ENCODE assay signal across 8 mouse cellular contexts in genomic region chr4:148287041-148287440, GRCm38 (mm10). TPM values are rescaled to one million over a fixed set of nuclear protein-coding genes. Genes with fewer than 3 reads are reported as not detected.
A peak's percentile ranks its signal among the peaks of the same experiment; 100 is the strongest.
DNase-seq lines count a peak whose midpoint lies in the region; ATAC-seq and TF ChIP-seq lines count a peak whose summit lies in the region.
"Had no signal": no experiment of that assay in that cellular context is flagged by ENCODE, and none has a peak within 500 bp of the region (broad histone marks: within the 10 kb centered on the region; RNA-seq: fewer than 3 reads in every experiment).

No protein-coding gene starts in this region.

- 5% methylated on average over 20 of the region's 20 CpGs for WGBS in liver, embryonic 12.5 days (ENCODE audit: insufficient replicate concordance)
- WGBS in liver, postnatal 0 days (ENCODE audit: insufficient replicate concordance): 2% methylated on average over 20 of the region's 20 CpGs
- under 1% methylated on average over 20 of the region's 20 CpGs for WGBS in forebrain, embryonic 10.5 days
- WGBS in hindbrain, postnatal 0 days: under 1% methylated on average over 20 of the region's 20 CpGs
- under 1% methylated on average over 20 of the region's 20 CpGs for WGBS in neural tube, embryonic 13.5 days

- TF ChIP-seq EP300 in liver, postnatal 0 days (IDR thresholded peaks at IDR 0.05; ENCODE audit: low read depth): no peak

- H3K27ac ChIP-seq in liver, embryonic 12.5 days: no peak overlapping the region
- H3K27ac ChIP-seq in liver, postnatal 0 days (ENCODE audit: low read depth): no peak overlapping the region
- H3K27ac ChIP-seq in forebrain, embryonic 10.5 days: no peak overlapping the region
- H3K27ac ChIP-seq in hindbrain, postnatal 0 days: peak overlapping the region; percentile 72; the same call in 1 of the 2 replicates
- peak overlapping the region; percentile 81 for H3K27ac ChIP-seq in neural tube, embryonic 13.5 days (replicated peaks)

- no peak overlapping the region for H3K9ac ChIP-seq in liver, embryonic 12.5 days
- H3K9ac ChIP-seq in liver, postnatal 0 days (replicated peaks): no peak overlapping the region
- H3K9ac ChIP-seq in hindbrain, postnatal 0 days (replicated peaks; ENCODE audit: low read length): peak overlapping the region; percentile 77
- peak overlapping the region; percentile 92 for H3K9ac ChIP-seq in neural tube, embryonic 13.5 days

- ATAC-seq in liver, embryonic 12.5 days: no peak
- ATAC-seq in liver, postnatal 0 days: no peak
- ATAC-seq in hindbrain, postnatal 0 days: no peak
- no peak for ATAC-seq in neural tube, embryonic 13.5 days (ENCODE audit: low read depth)

- no peak for TF ChIP-seq CTCF in liver, postnatal 0 days (IDR thresholded peaks at IDR 0.05; ENCODE audit: low read depth)
- no peak for TF ChIP-seq CTCF in hindbrain, postnatal 0 days (IDR thresholded peaks at IDR 0.05; ENCODE audit: low read depth)

- no peaks in the 10 kb centered on the region for H3K9me3 ChIP-seq in liver, embryonic 12.5 days (replicated peaks)
- H3K9me3 ChIP-seq in liver, postnatal 0 days (ENCODE audit: low read length): no peaks in the 10 kb centered on the region
- no peaks in the 10 kb centered on the region for H3K9me3 ChIP-seq in forebrain, embryonic 10.5 days
- H3K9me3 ChIP-seq in hindbrain, postnatal 0 days (ENCODE audit: low read length): no peaks in the 10 kb centered on the region
- no peaks in the 10 kb centered on the region for H3K9me3 ChIP-seq in neural tube, embryonic 13.5 days

- no peak overlapping the region for H3K4me3 ChIP-seq in liver, embryonic 12.5 days
- no peak overlapping the region for H3K4me3 ChIP-seq in liver, postnatal 0 days (ENCODE audit: low read depth, low read length)
- H3K4me3 ChIP-seq in forebrain, embryonic 10.5 days: peak overlapping the region; percentile 61
- peak overlapping the region; percentile 59 for H3K4me3 ChIP-seq in hindbrain, postnatal 0 days (ENCODE audit: low read length)
- peak overlapping the region; percentile 70 for H3K4me3 ChIP-seq in neural tube, embryonic 13.5 days

- H3K4me2 ChIP-seq in liver, embryonic 12.5 days: peak overlapping the region; percentile 60
- no peak overlapping the region for H3K4me2 ChIP-seq in liver, postnatal 0 days (ENCODE audit: low read depth, low read length)
- H3K4me2 ChIP-seq in hindbrain, postnatal 0 days (ENCODE audit: low read depth, low read length): peak overlapping the region; percentile 79
- peak overlapping the region; percentile 85 for H3K4me2 ChIP-seq in neural tube, embryonic 13.5 days

- H3K4me1 ChIP-seq in liver, embryonic 12.5 days: peaks cover 10% of the 10 kb centered on the region
- H3K4me1 ChIP-seq in liver, postnatal 0 days (ENCODE audit: insufficient read depth): 0 out of 2 replicates have a peak, but pooled peaks cover 3% of the 10 kb centered on the region
- H3K4me1 ChIP-seq in forebrain, embryonic 10.5 days: peaks cover 65% of the 10 kb centered on the region
- peaks cover 25% of the 10 kb centered on the region for H3K4me1 ChIP-seq in hindbrain, postnatal 0 days (ENCODE audit: insufficient read depth, low read length)
- H3K4me1 ChIP-seq in neural tube, embryonic 13.5 days (replicated peaks): peaks cover 81% of the 10 kb centered on the region

- DNase-seq in liver, postnatal 0 days: no peak
- DNase-seq in forebrain, embryonic 10.5 days (ENCODE audit: extremely low spot score, low spot score): no peak
- no peak for DNase-seq in hindbrain, postnatal 0 days (ENCODE audit: low spot score)
- DNase-seq in gastrocnemius, postnatal 10 days: no peak
- no peak for DNase-seq in right cerebral cortex, adult 18-20 months
- DNase-seq: spleen, adult 18-20 months had no signal

- peaks cover 61% of the 10 kb centered on the region for H3K27me3 ChIP-seq in liver, embryonic 12.5 days (replicated peaks)
- peaks cover 31% of the 10 kb centered on the region for H3K27me3 ChIP-seq in liver, postnatal 0 days (ENCODE audit: insufficient read depth, low read length)
- peaks cover 56% of the 10 kb centered on the region for H3K27me3 ChIP-seq in forebrain, embryonic 10.5 days (ENCODE audit: poor library complexity, severe bottlenecking)
- no peaks in the 10 kb centered on the region; the same call in 1 of the 2 replicates for H3K27me3 ChIP-seq in hindbrain, postnatal 0 days (ENCODE audit: insufficient read depth, low read length)
- 0 out of 2 replicates have a peak, but pooled peaks cover 4% of the 10 kb centered on the region for H3K27me3 ChIP-seq in neural tube, embryonic 13.5 days

- no peaks in the 10 kb centered on the region for H3K36me3 ChIP-seq in liver, embryonic 12.5 days
- H3K36me3 ChIP-seq in liver, postnatal 0 days (replicated peaks; ENCODE audit: insufficient read depth, low read length): no peaks in the 10 kb centered on the region
- H3K36me3 ChIP-seq in forebrain, embryonic 10.5 days (replicated peaks): no peaks in the 10 kb centered on the region
- no peaks in the 10 kb centered on the region for H3K36me3 ChIP-seq in hindbrain, postnatal 0 days (ENCODE audit: insufficient read depth, low read length)
- no peaks in the 10 kb centered on the region for H3K36me3 ChIP-seq in neural tube, embryonic 13.5 days

RNA-seq across cellular contexts. Expression of gene Disp3, which starts 0.7 kb away (rescaled TPM):
- polyA plus RNA-seq in liver, embryonic 12.5 days (2016; fragmentation: Nextera tagmentation; extraction: Ambion mirVana): 0.07 and 0.11 TPM in 2 replicates
- polyA plus RNA-seq in liver, postnatal 0 days (2015; fragmentation: Nextera tagmentation; extraction: Ambion mirVana): not detected in 2 replicates
- polyA plus RNA-seq in forebrain, embryonic 10.5 days (2016; fragmentation: Nextera tagmentation; extraction: Ambion mirVana): 1.2 and 2.1 TPM in 2 replicates
- 31.6 and 53.0 TPM in 2 replicates for total RNA-seq in hindbrain, postnatal 0 days (2014; rRNA removed)
- 7.7 and 8.4 TPM in 2 replicates for polyA plus RNA-seq in hindbrain, postnatal 0 days (2015; fragmentation: Nextera tagmentation; extraction: Ambion mirVana)
- 16.1 and 19.1 TPM in 2 replicates for polyA plus RNA-seq in neural tube, embryonic 13.5 days (2015; fragmentation: Nextera tagmentation; extraction: Ambion mirVana)
- under 1 TPM; 0.07 to 0.29 TPM for total RNA-seq in gastrocnemius, postnatal 10 days (2021)

Comparison
In these comparisons a context has a peak if more than half of its experiments do, and no peak if none do; other contexts are left out.
1. H3K27ac ChIP-seq: peak in hindbrain, postnatal 0 days (single experiment) and neural tube, embryonic 13.5 days (single experiment); none in liver, embryonic 12.5 days (single experiment), liver, postnatal 0 days (single experiment) and forebrain, embryonic 10.5 days (single experiment).
2. H3K4me3 ChIP-seq: peak in forebrain, embryonic 10.5 days (single experiment), hindbrain, postnatal 0 days (single experiment) and neural tube, embryonic 13.5 days (single experiment); none in liver, embryonic 12.5 days (single experiment) and liver, postnatal 0 days (single experiment).
3. H3K9ac ChIP-seq: peak in hindbrain, postnatal 0 days (single experiment) and neural tube, embryonic 13.5 days (single experiment); none in liver, embryonic 12.5 days (single experiment) and liver, postnatal 0 days (single experiment).